Comparison of ENCODE assay signal across 8 mouse cellular contexts in genomic region chr11:120582268-120582981, GRCm38 (mm10). TPM values are rescaled to one million over a fixed set of nuclear protein-coding genes. Genes with fewer than 3 reads are reported as not detected.
DNase-seq lines count a peak whose midpoint lies in the region; ATAC-seq and TF ChIP-seq lines count a peak whose summit lies in the region.

No protein-coding gene starts in this region.

- H3K36me3 ChIP-seq in heart, embryonic 13.5 days: peaks cover 71% of the 10 kb centered on the region
- H3K36me3 ChIP-seq in midbrain, embryonic 12.5 days: peaks cover 62% of the 10 kb centered on the region

- H3K4me2 ChIP-seq in heart, embryonic 13.5 days: peak overlapping the region; percentile 88
- H3K4me2 ChIP-seq in midbrain, embryonic 12.5 days (replicated peaks): peak overlapping the region; percentile 92

- no peak for ATAC-seq in heart, embryonic 13.5 days (ENCODE audit: extremely low read depth, insufficient number of reproducible peaks, low FRiP score, low TSS enrichment)
- ATAC-seq in midbrain, embryonic 12.5 days (ENCODE audit: low FRiP score, low read depth): 0 out of 2 replicates have a peak, but pooled peaks have one; percentile 2

- peak; percentile 54 for DNase-seq in cerebellum, adult 9-11 months
- no peak for DNase-seq in cerebellum, adult 11-12 months
- peak; percentile 18 for DNase-seq in brain, embryonic 14.5 days (ENCODE audit: low read depth)
- DNase-seq in kidney, postnatal 4 days: peak; percentile 23 to 37
- peak; percentile 48 to 54 for DNase-seq in thymus, postnatal 10 days (ENCODE audit: low spot score in 2 of 2)
- DNase-seq in layer of hippocampus, postnatal 36 days: no peak

- H3K9me3 ChIP-seq in heart, embryonic 13.5 days: peaks cover 5% of the 10 kb centered on the region
- H3K9me3 ChIP-seq in midbrain, embryonic 12.5 days: peaks cover 4% of the 10 kb centered on the region; the same call in 1 of the 2 replicates

- H3K27ac ChIP-seq in heart, embryonic 13.5 days (replicated peaks): peak overlapping the region; percentile 94
- peak overlapping the region; percentile 93 for H3K27ac ChIP-seq in midbrain, embryonic 12.5 days (replicated peaks)

- H3K27me3 ChIP-seq in heart, embryonic 13.5 days (replicated peaks): no peaks in the 10 kb centered on the region
- no peaks in the 10 kb centered on the region for H3K27me3 ChIP-seq in midbrain, embryonic 12.5 days

- H3K9ac ChIP-seq in heart, embryonic 13.5 days: peak overlapping the region; percentile 98
- peak overlapping the region; percentile 97 for H3K9ac ChIP-seq in midbrain, embryonic 12.5 days (replicated peaks)

- no peak for TF ChIP-seq POLR2A in brain, embryonic 14.5 days (IDR thresholded peaks at IDR 0.05; ENCODE audit: borderline replicate concordance, extremely low read depth, insufficient read depth, insufficient read length, poor library complexity, severe bottlenecking)

- TF ChIP-seq CTCF in brain, embryonic 14.5 days (IDR thresholded peaks at IDR 0.05; ENCODE audit: borderline replicate concordance, extremely low read depth, insufficient read depth, insufficient read length): peak; percentile 20; the same call in 1 of the 2 replicates

- WGBS in heart, embryonic 13.5 days: 70% methylated on average over 8 of the region's 8 CpGs
- WGBS in midbrain, embryonic 12.5 days: 74% methylated on average over 8 of the region's 8 CpGs

- H3K4me1 ChIP-seq in heart, embryonic 13.5 days: peaks cover 33% of the 10 kb centered on the region
- H3K4me1 ChIP-seq in midbrain, embryonic 12.5 days: peaks cover 33% of the 10 kb centered on the region

- H3K4me3 ChIP-seq in heart, embryonic 13.5 days: peak overlapping the region; percentile 96
- peak overlapping the region; percentile 92 for H3K4me3 ChIP-seq in midbrain, embryonic 12.5 days

RNA-seq across cellular contexts. Expression of gene Arhgdia, which starts 1.0 kb away (rescaled TPM):
- polyA plus RNA-seq in brain, embryonic 14.5 days (2012; rRNA removed): 540 and 581 TPM in 2 replicates
- 435 and 436 TPM in 2 replicates for polyA plus RNA-seq in heart, embryonic 13.5 days (2015; fragmentation: Nextera tagmentation; extraction: Ambion mirVana)
- polyA plus RNA-seq in midbrain, embryonic 12.5 days (2016; fragmentation: Nextera tagmentation; extraction: Ambion mirVana): 504 and 557 TPM in 2 replicates
- 100 to 1,000 TPM; 266 to 282 TPM for total RNA-seq in layer of hippocampus, postnatal 36 days (2021)

RNA-seq across cellular contexts. Expression of gene P4hb, which starts 9.4 kb away (rescaled TPM):
- polyA plus RNA-seq in brain, embryonic 14.5 days (2012; rRNA removed): 162 and 206 TPM in 2 replicates
- 427 and 448 TPM in 2 replicates for polyA plus RNA-seq in heart, embryonic 13.5 days (2015; fragmentation: Nextera tagmentation; extraction: Ambion mirVana)
- polyA plus RNA-seq in midbrain, embryonic 12.5 days (2016; fragmentation: Nextera tagmentation; extraction: Ambion mirVana): 384 and 418 TPM in 2 replicates
- 100 to 1,000 TPM; 118 to 122 TPM for total RNA-seq in layer of hippocampus, postnatal 36 days (2021)

RNA-seq across cellular contexts. Expression of gene Alyref, which starts 15.7 kb away (rescaled TPM):
- polyA plus RNA-seq in brain, embryonic 14.5 days (2012; rRNA removed): 86.8 and 89.7 TPM in 2 replicates
- 253 and 284 TPM in 2 replicates for polyA plus RNA-seq in heart, embryonic 13.5 days (2015; fragmentation: Nextera tagmentation; extraction: Ambion mirVana)
- 652 and 655 TPM in 2 replicates for polyA plus RNA-seq in midbrain, embryonic 12.5 days (2016; fragmentation: Nextera tagmentation; extraction: Ambion mirVana)
- total RNA-seq in layer of hippocampus, postnatal 36 days (2021): 10 to 100 TPM; 60.0 to 67.6 TPM

RNA-seq across cellular contexts. Expression of gene Anapc11, which starts 15.8 kb away (rescaled TPM):
- polyA plus RNA-seq in brain, embryonic 14.5 days (2012; rRNA removed): 175 and 222 TPM in 2 replicates
- 174 and 199 TPM in 2 replicates for polyA plus RNA-seq in heart, embryonic 13.5 days (2015; fragmentation: Nextera tagmentation; extraction: Ambion mirVana)
- 165 and 182 TPM in 2 replicates for polyA plus RNA-seq in midbrain, embryonic 12.5 days (2016; fragmentation: Nextera tagmentation; extraction: Ambion mirVana)
- total RNA-seq in layer of hippocampus, postnatal 36 days (2021): 100 to 1,000 TPM in 1 of 2 experiments, 10 to 100 TPM in 1; 85.0 to 103 TPM

RNA-seq across cellular contexts. Expression of gene Npb, which starts 25.9 kb away (rescaled TPM):
- polyA plus RNA-seq in brain, embryonic 14.5 days (2012; rRNA removed): 0.29 and 0.45 TPM in 2 replicates
- polyA plus RNA-seq in heart, embryonic 13.5 days (2015; fragmentation: Nextera tagmentation; extraction: Ambion mirVana): 14.9 and 18.6 TPM in 2 replicates
- polyA plus RNA-seq in midbrain, embryonic 12.5 days (2016; fragmentation: Nextera tagmentation; extraction: Ambion mirVana): 0.98 TPM in 1 of 2 replicates, not detected in the other
- total RNA-seq in layer of hippocampus, postnatal 36 days (2021): 1 to 10 TPM; 1.2 to 1.8 TPM

Comparison
In these comparisons a context has a peak if more than half of its experiments do, and no peak if none do; other contexts are left out.
1. DNase-seq: peak in cerebellum, adult 9-11 months (single experiment), brain, embryonic 14.5 days (single experiment), kidney, postnatal 4 days (2 of 2) and thymus, postnatal 10 days (2 of 2); none in cerebellum, adult 11-12 months (single experiment) and layer of hippocampus, postnatal 36 days (0 of 2).